Mouse (Mus musculus): ENCODE data around the gene Mns1.

- no peak for TF ChIP-seq CTCF (conservative IDR thresholded peaks at IDR 0.05; ENCODE audit: low read length)
- no peak for TF ChIP-seq NANOG (IDR thresholded peaks at IDR 0.05; ENCODE audit: borderline replicate concordance, low read length)
Observed at GRCm38 (mm10) chr9:72451111-72451510, 13.3 kb downstream of the Mns1 start.

All from E14TG2a.4 (cell line).